Mouse (Mus musculus) lung, adult 2 months (tissue): ENCODE data around the gene Ccl3.

Experiments
- CTCF ChIP-seq: fragments of 200-500 bp; IDR thresholded peaks from 2 replicates; pipeline ENCODE4 v1.5.1; 2011; ENCODE audit warnings: mild to moderate bottlenecking, low read length, control low read depth; ENCODE audit not compliant: insufficient read depth
- POLR2A ChIP-seq: fragments of 200-500 bp; IDR thresholded peaks from 2 replicates; pipeline ENCODE4 v1.6.1; 2011; ENCODE audit warnings: low read depth, mild to moderate bottlenecking, control low read depth, low read length, borderline replicate concordance; ENCODE audit errors: extremely low read depth

DNA sequence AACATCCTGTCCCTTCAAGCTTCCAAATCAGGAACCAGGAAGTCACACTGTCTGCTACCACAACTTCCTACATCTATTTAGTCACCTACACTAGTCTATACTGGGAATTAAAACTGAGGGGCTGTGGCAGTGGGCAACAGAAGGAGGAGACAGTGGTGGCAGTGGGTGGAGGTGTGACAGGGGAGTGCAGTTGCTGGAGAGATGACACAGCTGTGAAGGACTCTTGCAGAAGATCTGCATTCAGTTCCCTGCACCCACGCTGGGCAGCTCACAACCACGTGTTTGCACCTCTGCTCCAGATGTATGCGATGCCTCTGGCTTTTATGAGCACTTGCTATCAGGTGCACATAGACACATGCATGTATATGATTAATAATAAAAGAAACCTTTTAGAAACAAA is 8.4 kb upstream of the Ccl3 start:
- TF ChIP-seq CTCF (no peak), POLR2A (no peak)
